Mouse (Mus musculus): ENCODE data around the gene Fam102a. TPM values are rescaled to one million over a fixed set of nuclear protein-coding genes. Genes with fewer than 3 reads are reported as not detected.

The Fam102a gene
- total and polyA plus RNA-seq, 3 experiments = 1.3 to 7.8 (median 3.8) TPM

GRCm38 (mm10) chr2:32575586-32576160, 40.5 kb downstream of the Fam102a start, which contains the start of gene 9430097D07Rik:
Gene 9430097D07Rik, minus strand, starts transcription at chr2:32575684.
- TF ChIP-seq MXI1 (IDR thresholded peaks at IDR 0.05; ENCODE audit: low read depth, low read length) (no peak), USF2 (conservative IDR thresholded peaks at IDR 0.05; ENCODE audit: low read depth, low read length) (no peak), RAD21 (IDR thresholded peaks at IDR 0.05; ENCODE audit: low read depth, low read length) (no peak), E2F4 (IDR thresholded peaks at IDR 0.05; ENCODE audit: insufficient replicate concordance, low read depth, low read length) (no peak), HCFC1 (IDR thresholded peaks at IDR 0.05; ENCODE audit: low read depth, low read length) (no peak), UBTF (IDR thresholded peaks at IDR 0.05; ENCODE audit: low read depth, low read length) (no peak)
- no peak within 1 kb of the TSS for H3K9ac ChIP-seq (ENCODE audit: insufficient read depth, low read depth)
- no peak within 1 kb of the TSS for H3K4me3 ChIP-seq (replicated peaks in 1 of 3; ENCODE audit: low read depth in 2 of 3, low read length in 2 of 3, poor library complexity in 1 of 3)
- in situ Hi-C loops (cut with MboI; ENCODE audit: low pct_ligation_motif_present, low pct_unique_long_range_greater_than_20kb, low sequenced_read_pairs) (loop anchor here (5.0 kb wide), 1 partner anchor 37 kb away; no protein-coding TSS in a partner anchor), dilution Hi-C loops (cut with MboI; ENCODE audit: extremely low pct_ligation_motif_present, extremely low pct_unique_long_range_greater_than_20kb, low sequenced_read_pairs) (no loop called here)
- no peaks in the 10 kb centered on the region for H3K9me3 ChIP-seq (replicated peaks; ENCODE audit: low read length)
- no peaks in the 10 kb centered on the region for H3K27me3 ChIP-seq (replicated peaks)
- peaks cover 11 to 50% of the 10 kb centered on the region in 2 experiments for H3K36me3 ChIP-seq (replicated peaks in 1 of 2; ENCODE audit: control insufficient read depth in 1 of 2, insufficient read depth in 1 of 2, low read length in 1 of 2)
- DNase-seq (ENCODE audit: extremely low read depth) = no peak
- H3K27ac ChIP-seq (ENCODE audit: insufficient read depth, low read depth) = no peak within 1 kb of the TSS
- peaks cover 16% of the 10 kb centered on the region for H3K79me2 ChIP-seq (replicated peaks; ENCODE audit: control insufficient read depth, extremely low read depth, insufficient read depth, poor library complexity, severe bottlenecking)
- H3K4me2 ChIP-seq (ENCODE audit: insufficient read depth, low read depth, poor library complexity, severe bottlenecking) = no peak within 1 kb of the TSS
- peaks cover 3 to 30% of the 10 kb centered on the region in 2 experiments for H3K4me1 ChIP-seq (ENCODE audit: control insufficient read depth in 1 of 2, insufficient read depth in 2 of 2)

GRCm38 (mm10) chr2:32576532-32576931, 41.4 kb downstream of the Fam102a start:
- Histone ChIP-seq H3K27ac (ENCODE audit: insufficient read depth, low read depth) (no peak overlapping the region), H3K36me3 (replicated peaks in 1 of 2; ENCODE audit: control insufficient read depth in 1 of 2, insufficient read depth in 1 of 2, low read length in 1 of 2) (peaks cover 11 to 53% of the 10 kb centered on the region in 2 experiments), H3K4me2 (ENCODE audit: insufficient read depth, low read depth, poor library complexity, severe bottlenecking) (no peak overlapping the region), H3K4me1 (ENCODE audit: control insufficient read depth in 1 of 2, insufficient read depth in 2 of 2) (peaks cover 3 to 30% of the 10 kb centered on the region in 2 experiments), H3K9ac (ENCODE audit: insufficient read depth, low read depth) (no peak overlapping the region), H3K27me3 (replicated peaks) (no peaks in the 10 kb centered on the region), H3K79me2 (replicated peaks; ENCODE audit: control insufficient read depth, extremely low read depth, insufficient read depth, poor library complexity, severe bottlenecking) (peaks cover 8% of the 10 kb centered on the region), H3K9me3 (replicated peaks; ENCODE audit: low read length) (no peaks in the 10 kb centered on the region), H3K4me3 (replicated peaks in 1 of 3; ENCODE audit: low read depth in 2 of 3, low read length in 2 of 3, poor library complexity in 1 of 3) (no peak overlapping the region)
- dilution Hi-C loops (cut with MboI; ENCODE audit: extremely low pct_ligation_motif_present, extremely low pct_unique_long_range_greater_than_20kb, low sequenced_read_pairs) (no loop called here), in situ Hi-C loops (cut with MboI; ENCODE audit: low pct_ligation_motif_present, low pct_unique_long_range_greater_than_20kb, low sequenced_read_pairs) (loop anchor here (5.0 kb wide), 1 partner anchor 36 kb away; no protein-coding TSS in a partner anchor)
- no peak for DNase-seq (ENCODE audit: extremely low read depth)
- TF ChIP-seq CHD2 (IDR thresholded peaks at IDR 0.05; ENCODE audit: low read length) (no peak), GABPA (IDR thresholded peaks at IDR 0.05; ENCODE audit: insufficient replicate concordance, low read depth, low read length) (no peak), MEF2A (IDR thresholded peaks at IDR 0.05; ENCODE audit: borderline replicate concordance, low read depth, low read length) (no peak), E2F4 (IDR thresholded peaks at IDR 0.05; ENCODE audit: insufficient replicate concordance, low read depth, low read length) (no peak), IRF4 (IDR thresholded peaks at IDR 0.05; ENCODE audit: low read depth, low read length) (no peak), MXI1 (IDR thresholded peaks at IDR 0.05; ENCODE audit: low read depth, low read length) (no peak), ELF1 (IDR thresholded peaks at IDR 0.05; ENCODE audit: low read depth, low read length) (no peak), PAX5 (IDR thresholded peaks at IDR 0.05; ENCODE audit: low read length) (no peak), EP300 (IDR thresholded peaks at IDR 0.05; ENCODE audit: low read length) (no peak), KAT2A (IDR thresholded peaks at IDR 0.05; ENCODE audit: insufficient replicate concordance, low read length) (no peak), UBTF (IDR thresholded peaks at IDR 0.05; ENCODE audit: low read depth, low read length) (no peak), ETS1 (conservative IDR thresholded peaks at IDR 0.05; ENCODE audit: low read depth, low read length) (no peak), JUND (conservative IDR thresholded peaks at IDR 0.05; ENCODE audit: low read depth, low read length) (no peak), CTCF (conservative IDR thresholded peaks at IDR 0.05 in 1 of 2, IDR thresholded peaks at IDR 0.05 in 1 of 2; ENCODE audit: low read depth in 2 of 2, low read length in 2 of 2) (no peak), POLR2AphosphoS2 (IDR thresholded peaks at IDR 0.05; ENCODE audit: low read depth, low read length) (no peak), USF1 (IDR thresholded peaks at IDR 0.05; ENCODE audit: low read depth, low read length) (no peak), USF2 (conservative IDR thresholded peaks at IDR 0.05; ENCODE audit: low read depth, low read length) (no peak), CHD1 (IDR thresholded peaks at IDR 0.05; ENCODE audit: low read depth, low read length) (no peak), TCF12 (IDR thresholded peaks at IDR 0.05; ENCODE audit: low read depth, low read length) (no peak), BHLHE40 (IDR thresholded peaks at IDR 0.05; ENCODE audit: low read depth, low read length) (no peak)

Data from CH12.LX (cell line).